Mouse (Mus musculus): ENCODE measurements around the gene Actn4. TPM values are rescaled to one million over a fixed set of nuclear protein-coding genes. Genes with fewer than 3 reads are reported as not detected.

The Actn4 gene
- total and polyA plus RNA-seq, 3 experiments, result 60.5 to 267 TPM; not detected in 1

DNA sequence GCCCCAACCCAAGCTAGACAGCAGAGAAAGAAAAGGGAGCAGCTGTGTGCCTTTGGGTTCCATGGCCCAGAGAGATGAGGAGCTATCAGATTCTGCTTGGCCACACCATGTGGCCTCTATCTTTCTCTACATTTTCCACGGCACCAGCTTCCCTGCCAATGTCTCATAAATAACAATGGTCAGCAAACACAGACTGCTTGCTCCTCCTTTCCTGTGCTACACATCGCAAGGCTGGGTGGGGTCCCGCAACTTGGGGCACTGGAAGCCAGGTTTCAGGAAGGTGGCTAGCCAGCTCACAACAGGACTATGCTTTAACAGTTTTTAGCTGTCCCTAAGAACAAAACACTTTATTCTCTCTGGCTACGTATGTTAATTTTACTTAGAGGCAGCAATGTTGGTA, 25.4 kb downstream of the Actn4 start:
- TF ChIP-seq ZC3H11A (IDR thresholded peaks at IDR 0.05; ENCODE audit: low read depth, low read length) (no peak), MYC (IDR thresholded peaks at IDR 0.05; ENCODE audit: low read depth, low read length) (no peak), NELFE (IDR thresholded peaks at IDR 0.05; ENCODE audit: low read depth, low read length) (no peak), KAT2A (conservative IDR thresholded peaks at IDR 0.05; ENCODE audit: low read depth, low read length) (no peak), POLR2AphosphoS2 (IDR thresholded peaks at IDR 0.05; ENCODE audit: low read length) (no peak), EP300 (IDR thresholded peaks at IDR 0.05; ENCODE audit: low read depth in 1 of 2, low read length in 2 of 2) (no peak), MEF2A (IDR thresholded peaks at IDR 0.05; ENCODE audit: extremely low read depth, insufficient replicate concordance, low read depth, low read length, poor library complexity, severe bottlenecking) (no peak), TCF12 (IDR thresholded peaks at IDR 0.05; ENCODE audit: low read depth, low read length) (no peak), RCOR1 (IDR thresholded peaks at IDR 0.05; ENCODE audit: low read depth, low read length) (no peak), MAFK (IDR thresholded peaks at IDR 0.05; ENCODE audit: borderline replicate concordance, low read depth, low read length) (no peak), ZMIZ1 (IDR thresholded peaks at IDR 0.05; ENCODE audit: low read depth, low read length) (no peak), HCFC1 (IDR thresholded peaks at IDR 0.05; ENCODE audit: low read depth, low read length) (no peak), USF2 (IDR thresholded peaks at IDR 0.05; ENCODE audit: borderline replicate concordance in 1 of 2, insufficient read depth in 1 of 2, low read depth in 1 of 2, low read length in 2 of 2) (no peak), ELF1 (IDR thresholded peaks at IDR 0.05; ENCODE audit: low read depth, low read length) (no peak), NRF1 (IDR thresholded peaks at IDR 0.05; ENCODE audit: insufficient read depth, low read depth, low read length, poor library complexity, severe bottlenecking) (no peak), SIN3A (IDR thresholded peaks at IDR 0.05; ENCODE audit: low read length) (no peak), MAX (IDR thresholded peaks at IDR 0.05; ENCODE audit: low read length) (no peak), ZNF384 (IDR thresholded peaks at IDR 0.05; ENCODE audit: low read depth, low read length) (no peak), ETS1 (IDR thresholded peaks at IDR 0.05; ENCODE audit: low read depth, low read length) (no peak), SMC3 (IDR thresholded peaks at IDR 0.05; ENCODE audit: low read depth, low read length) (no peak)
- Histone ChIP-seq H3K4me3 (ENCODE audit: control insufficient read depth in 1 of 2, insufficient read depth in 1 of 2, low read depth in 2 of 2, low read length in 2 of 2) (no peak overlapping the region), H3K9me3 (replicated peaks; ENCODE audit: insufficient read depth, low read length) (no peaks in the 10 kb centered on the region), H3K27me3 (ENCODE audit: control insufficient read depth in 1 of 2, insufficient read depth in 2 of 2, low read length in 2 of 2) (no peaks in the 10 kb centered on the region), H3K36me3 (ENCODE audit: control insufficient read depth in 1 of 2, insufficient read depth in 2 of 2, low read length in 2 of 2) (peaks cover 3 to 4% of the 10 kb centered on the region in 2 experiments), H3K9ac (ENCODE audit: control insufficient read depth, low read depth, low read length, poor library complexity, severe bottlenecking) (no peak overlapping the region), H3K79me2 (ENCODE audit: control insufficient read depth, insufficient read depth, low read length, poor library complexity) (peaks cover 51% of the 10 kb centered on the region), H3K27ac (ENCODE audit: control insufficient read depth, low read depth, low read length) (no peak overlapping the region), H3K4me1 (ENCODE audit: control insufficient read depth in 1 of 2, insufficient read depth in 2 of 2, low read length in 2 of 2) (peaks cover 0 to 4% of the 10 kb centered on the region in 2 experiments; a peak in 1 of 4 replicates)
- no peak for DNase-seq (ENCODE audit: low read depth, low spot score)

GRCm38 (mm10) chr7:28933825-28934224, 28.3 kb downstream of the Actn4 start:
- Histone ChIP-seq H3K9me3 (replicated peaks; ENCODE audit: insufficient read depth, low read length) (no peaks in the 10 kb centered on the region), H3K27ac (ENCODE audit: control insufficient read depth, low read depth, low read length) (no peak overlapping the region)
- no peak for TF ChIP-seq BHLHE40 (IDR thresholded peaks at IDR 0.05; ENCODE audit: borderline replicate concordance, low read depth, low read length)
- TF ChIP-seq USF2 (IDR thresholded peaks at IDR 0.05; ENCODE audit: borderline replicate concordance in 1 of 2, insufficient read depth in 1 of 2, low read depth in 1 of 2, low read length in 2 of 2), result no peak
- no peak for TF ChIP-seq GABPA (IDR thresholded peaks at IDR 0.05; ENCODE audit: low read depth, low read length)
- TF ChIP-seq POLR2AphosphoS2 (IDR thresholded peaks at IDR 0.05; ENCODE audit: low read length), result no peak
- TF ChIP-seq ZNF384 (IDR thresholded peaks at IDR 0.05; ENCODE audit: low read depth, low read length), result no peak
- TF ChIP-seq MAX (IDR thresholded peaks at IDR 0.05; ENCODE audit: low read length), result no peak
- no peak for TF ChIP-seq ELF1 (IDR thresholded peaks at IDR 0.05; ENCODE audit: low read depth, low read length)
- no peak for TF ChIP-seq ZKSCAN1 (IDR thresholded peaks at IDR 0.05; ENCODE audit: low read depth, low read length)
- TF ChIP-seq E2F4 (IDR thresholded peaks at IDR 0.05; ENCODE audit: borderline replicate concordance, low read depth, low read length), result no peak
- no peak for TF ChIP-seq CHD2 (IDR thresholded peaks at IDR 0.05; ENCODE audit: low read length)
- no peak for TF ChIP-seq MYC (IDR thresholded peaks at IDR 0.05; ENCODE audit: low read depth, low read length)
- TF ChIP-seq POLR2A (IDR thresholded peaks at IDR 0.05; ENCODE audit: control insufficient read depth in 1 of 2, insufficient read depth in 1 of 2, low read depth in 1 of 2, low read length in 2 of 2, poor library complexity in 1 of 2), result no peak
- TF ChIP-seq MYB (IDR thresholded peaks at IDR 0.05; ENCODE audit: low read depth, low read length), result no peak
- TF ChIP-seq USF1 (IDR thresholded peaks at IDR 0.05; ENCODE audit: low read depth, low read length), result no peak
- no peak for TF ChIP-seq JUND (IDR thresholded peaks at IDR 0.05; ENCODE audit: low read depth, low read length)
- no peak for TF ChIP-seq TCF12 (IDR thresholded peaks at IDR 0.05; ENCODE audit: low read depth, low read length)
- no peak for TF ChIP-seq SMC3 (IDR thresholded peaks at IDR 0.05; ENCODE audit: low read depth, low read length)
- no peak for TF ChIP-seq CHD1 (IDR thresholded peaks at IDR 0.05; ENCODE audit: low read depth, low read length)
- TF ChIP-seq EP300 (IDR thresholded peaks at IDR 0.05; ENCODE audit: low read depth in 1 of 2, low read length in 2 of 2), result no peak

More at GRCm38 (mm10) chr7:28933825-28934224, 28.3 kb downstream of the Actn4 start:
- no peak for DNase-seq (ENCODE audit: low read depth, low spot score)
- Histone ChIP-seq H3K27me3 (ENCODE audit: control insufficient read depth in 1 of 2, insufficient read depth in 2 of 2, low read length in 2 of 2) (no peaks in the 10 kb centered on the region), H3K4me3 (ENCODE audit: control insufficient read depth in 1 of 2, insufficient read depth in 1 of 2, low read depth in 2 of 2, low read length in 2 of 2) (no peak overlapping the region), H3K79me2 (ENCODE audit: control insufficient read depth, insufficient read depth, low read length, poor library complexity) (peaks cover 40% of the 10 kb centered on the region), H3K4me1 (ENCODE audit: control insufficient read depth in 1 of 2, insufficient read depth in 2 of 2, low read length in 2 of 2) (peaks cover 0 to 4% of the 10 kb centered on the region in 2 experiments; a peak in 1 of 4 replicates), H3K36me3 (ENCODE audit: control insufficient read depth in 1 of 2, insufficient read depth in 2 of 2, low read length in 2 of 2) (peaks cover 3 to 4% of the 10 kb centered on the region in 2 experiments), H3K9ac (ENCODE audit: control insufficient read depth, low read depth, low read length, poor library complexity, severe bottlenecking) (no peak overlapping the region)

Data from MEL (cell line).